Mouse (Mus musculus) spleen, adult 2 months (tissue): Measurements from ENCODE around the gene Olfr213. TPM values are rescaled to one million over a fixed set of nuclear protein-coding genes. Genes with fewer than 3 reads are reported as not detected.

Experiments used
- DNase-seq, 2 experiments: peaks; one replicate each; pipeline versions ENCODE4 v3.0.0 to v3.0.0-alpha.2; 2012 to 2021; ENCODE audit warnings: low spot score in 2 of 2, low read depth in 1 of 2
- H3K27ac ChIP-seq: fragments of 200-500 bp; 2 replicates; pipeline ENCODE4 v1.5.1; 2012; ENCODE audit warnings: low read length, inconsistent platforms; ENCODE audit not compliant: insufficient read depth
- H3K27me3 ChIP-seq: fragments of 200-500 bp; 2 replicates; pipeline ENCODE4 v1.6.1; 2012; ENCODE audit warnings: mild to moderate bottlenecking, moderate library complexity, low read length, inconsistent platforms; ENCODE audit not compliant: control insufficient read depth, insufficient read depth
- H3K36me3 ChIP-seq: fragments of 200-500 bp; 2 replicates; pipeline ENCODE4 v1.6.1; 2012; ENCODE audit warnings: mild to moderate bottlenecking, low read length, inconsistent platforms; ENCODE audit not compliant: control insufficient read depth, insufficient read depth
- H3K4me1 ChIP-seq: fragments of 200-500 bp; 2 replicates; pipeline ENCODE4 v1.6.1; 2011; ENCODE audit warnings: inconsistent platforms; ENCODE audit not compliant: control insufficient read depth, insufficient read depth, insufficient read length
- H3K4me3 ChIP-seq: fragments of 200-500 bp; 2 replicates; pipeline ENCODE4 v1.5.1; 2011; ENCODE audit warnings: mild to moderate bottlenecking, inconsistent platforms; ENCODE audit not compliant: insufficient read depth, insufficient read length; ENCODE audit errors: extremely low read depth
- CTCF ChIP-seq: fragments of 200-500 bp; IDR thresholded peaks from 2 replicates; pipeline ENCODE4 v1.5.1; 2011; ENCODE audit warnings: mild to moderate bottlenecking, inconsistent platforms; ENCODE audit not compliant: insufficient read depth, insufficient read length, insufficient replicate concordance; ENCODE audit errors: extremely low read depth
- POLR2A ChIP-seq: fragments of 200-500 bp; IDR thresholded peaks from 2 replicates; pipeline ENCODE4 v1.6.1; 2011; ENCODE audit warnings: low read depth, low read length, inconsistent platforms
- WGBS: fragments of 180-500 bp; shearing (Covaris S2); methylation state at CpG from one replicate; pipeline ENCODE4 v1.1.7; 2018; 5-methylcytosine and 5-hydroxymethylcytosine counted together
- polyA plus RNA-seq: library from polyadenylated mRNA; depleted of rRNA; stranded (reverse); fragments of >200 nt; gene quantifications from 2 replicates; pipeline ENCODE4 v1.2.3, GENCODE M21; 2012; rRNA removed

Olfr213 gene
- polyA plus RNA-seq, 1 experiment, result not detected

- Histone ChIP-seq H3K4me3 (no peak within 1 kb of the TSS), H3K27me3 (no peaks in the 10 kb centered on the region), H3K27ac (no peak within 1 kb of the TSS), H3K36me3 (no peaks in the 10 kb centered on the region), H3K4me1 (no peaks in the 10 kb centered on the region)
- DNase-seq, result no peak
- 73% methylated on average over 1 of the region's 1 CpGs for WGBS
- no peak for TF ChIP-seq POLR2A
- no peak for TF ChIP-seq CTCF
Measured at GRCm38 (mm10) chr6:116553935-116554334, 15.7 kb downstream of the Olfr213 start, which contains the start of gene Olfr214. Gene Olfr214, plus strand, starts transcription at chr6:116554235.

GRCm38 (mm10) chr6:116554952-116555351 is 16.7 kb downstream of the Olfr213 start:
- Histone ChIP-seq H3K27ac (no peak overlapping the region), H3K4me1 (no peaks in the 10 kb centered on the region), H3K4me3 (no peak overlapping the region), H3K27me3 (no peaks in the 10 kb centered on the region), H3K36me3 (no peaks in the 10 kb centered on the region)
- no peak for DNase-seq
- 68% methylated on average over 3 of the region's 3 CpGs for WGBS
- TF ChIP-seq POLR2A, result no peak
- TF ChIP-seq CTCF, result no peak

DNA sequence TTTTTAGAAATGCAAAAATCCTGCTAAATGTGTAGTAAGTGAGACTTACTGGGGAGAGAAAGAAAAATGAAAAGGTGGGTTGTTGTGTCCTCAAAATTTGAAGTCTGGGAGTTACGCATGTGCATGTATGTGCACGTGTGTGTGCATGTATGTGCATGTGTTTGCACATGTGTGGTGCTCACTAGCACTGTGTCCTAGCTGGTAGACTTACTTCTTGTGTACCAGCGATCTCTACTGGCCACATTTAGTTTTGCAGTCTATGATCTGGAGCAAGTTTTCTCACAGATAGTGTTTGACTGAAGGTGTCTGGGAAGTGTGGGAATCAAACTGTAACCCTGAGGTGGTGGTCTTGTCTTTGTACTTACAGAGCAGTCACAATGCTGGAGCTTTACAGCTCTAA is 31.6 kb downstream of the Olfr213 start:
- 35% methylated on average over 3 of the region's 3 CpGs for WGBS
- no peak for DNase-seq
- no peak overlapping the region for H3K27ac ChIP-seq
- no peak overlapping the region for H3K4me3 ChIP-seq
- no peaks in the 10 kb centered on the region for H3K36me3 ChIP-seq
- no peaks in the 10 kb centered on the region for H3K4me1 ChIP-seq
- TF ChIP-seq POLR2A, result no peak
- TF ChIP-seq CTCF, result no peak
- no peaks in the 10 kb centered on the region for H3K27me3 ChIP-seq

GRCm38 (mm10) chr6:116584095-116584494 is 45.8 kb downstream of the Olfr213 start, which contains the start of gene Olfr215:
Gene Olfr215, minus strand, starts transcription at chr6:116584195.
- TF ChIP-seq CTCF, result no peak
- TF ChIP-seq POLR2A, result no peak

More at GRCm38 (mm10) chr6:116584095-116584494, 45.8 kb downstream of the Olfr213 start, which contains the start of gene Olfr215:
- Histone ChIP-seq H3K27ac (no peak within 1 kb of the TSS), H3K36me3 (no peaks in the 10 kb centered on the region), H3K4me1 (no peaks in the 10 kb centered on the region), H3K4me3 (no peak within 1 kb of the TSS), H3K27me3 (no peaks in the 10 kb centered on the region)
- 84% methylated on average over 4 of the region's 4 CpGs for WGBS
- DNase-seq, result no peak

Other genes with a start within 250 kb of the Olfr213 start
- gene March8, start 200.4 kb upstream of the Olfr213 start, polyA plus RNA-seq, result 24.1 and 36.7 TPM in 2 replicates
- gene Alox5, start 77.3 kb upstream of the Olfr213 start, polyA plus RNA-seq, result 2.5 and 2.8 TPM in 2 replicates
- gene Olfr211, start 49.4 kb upstream of the Olfr213 start, polyA plus RNA-seq, result not detected in 2 replicates
- gene Olfr212, start 31.9 kb upstream of the Olfr213 start, polyA plus RNA-seq, result not detected in 2 replicates
- not detected in 2 replicates for gene Gm5580, start 12.7 kb downstream of the Olfr213 start, polyA plus RNA-seq
- gene Olfr214, start 15.8 kb downstream of the Olfr213 start, polyA plus RNA-seq, result not detected in 2 replicates
- not detected in 2 replicates for gene Olfr215, start 45.7 kb downstream of the Olfr213 start, polyA plus RNA-seq
- 5.9 and 7.2 TPM in 2 replicates for gene Zfp422, start 90.5 kb downstream of the Olfr213 start, polyA plus RNA-seq
- gene Depp1, start 112.2 kb downstream of the Olfr213 start, polyA plus RNA-seq, result 2.5 and 2.6 TPM in 2 replicates
- gene Rassf4, start 135.5 kb downstream of the Olfr213 start, polyA plus RNA-seq, result 19.4 and 23.5 TPM in 2 replicates
- gene Tmem72, start 178.5 kb downstream of the Olfr213 start, polyA plus RNA-seq, result 0.01 TPM in 2 replicates